Mouse (Mus musculus): ENCODE measurements around the gene Cwh43.
A peak's percentile ranks its signal among the peaks of the same experiment; 100 is the strongest.

The Cwh43 gene

DNA sequence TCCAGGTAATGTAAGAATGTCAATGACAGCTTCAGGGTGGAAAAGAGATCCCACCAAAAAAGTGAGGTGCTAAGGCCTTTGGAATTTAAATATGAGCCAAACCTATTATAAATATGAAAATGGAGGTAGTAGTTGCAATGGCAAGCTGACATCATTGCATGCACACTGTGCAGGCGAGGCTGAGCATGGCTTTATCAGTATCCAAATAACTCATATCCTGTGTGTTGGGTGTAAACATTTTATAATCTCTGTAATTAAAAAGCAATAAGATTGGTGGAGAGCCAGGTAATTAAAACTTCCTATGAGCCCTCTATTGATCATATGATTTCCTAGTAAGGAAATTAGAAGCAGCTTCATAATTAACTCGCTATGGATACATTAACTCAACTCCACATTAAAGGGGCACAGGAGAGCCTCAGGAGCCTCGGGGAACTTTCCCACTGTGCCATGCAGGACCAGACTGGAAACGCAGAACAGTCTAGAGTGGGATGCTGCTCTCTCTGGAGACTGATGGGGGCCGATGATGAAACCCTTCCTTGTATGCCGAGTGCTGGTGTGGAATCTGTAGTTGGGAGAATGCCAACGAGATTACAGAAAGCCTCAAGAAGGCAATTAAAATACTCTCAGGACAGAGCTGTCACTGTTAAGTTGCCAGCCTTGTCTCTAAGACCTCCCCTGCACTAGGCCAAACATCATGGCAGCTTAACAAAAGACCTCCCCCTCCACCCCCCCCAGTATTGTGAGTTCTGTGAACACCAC is 5.9 kb upstream of the Cwh43 start:
- peak; percentile 88 for DNase-seq

DNA sequence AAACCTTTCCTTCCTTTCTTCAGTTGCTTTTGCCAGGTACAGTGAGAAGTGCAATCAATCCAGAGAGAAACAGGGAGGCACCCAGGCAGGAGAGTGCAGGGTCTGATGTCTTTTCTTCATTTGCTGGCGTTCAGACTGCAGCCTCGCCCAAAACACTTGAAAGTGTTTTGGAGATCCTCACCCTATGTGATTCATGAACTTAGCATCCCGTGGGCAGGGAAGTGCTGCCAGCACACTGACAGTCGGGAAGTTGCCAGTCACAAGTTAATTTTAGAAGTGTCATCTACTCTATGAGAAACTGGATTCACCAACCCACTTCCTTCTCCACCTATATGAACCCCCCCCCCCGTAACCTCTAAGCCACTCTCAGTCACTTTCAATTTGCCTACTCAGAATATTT is 4.5 kb upstream of the Cwh43 start:
- peak; percentile 91 for DNase-seq

DNA sequence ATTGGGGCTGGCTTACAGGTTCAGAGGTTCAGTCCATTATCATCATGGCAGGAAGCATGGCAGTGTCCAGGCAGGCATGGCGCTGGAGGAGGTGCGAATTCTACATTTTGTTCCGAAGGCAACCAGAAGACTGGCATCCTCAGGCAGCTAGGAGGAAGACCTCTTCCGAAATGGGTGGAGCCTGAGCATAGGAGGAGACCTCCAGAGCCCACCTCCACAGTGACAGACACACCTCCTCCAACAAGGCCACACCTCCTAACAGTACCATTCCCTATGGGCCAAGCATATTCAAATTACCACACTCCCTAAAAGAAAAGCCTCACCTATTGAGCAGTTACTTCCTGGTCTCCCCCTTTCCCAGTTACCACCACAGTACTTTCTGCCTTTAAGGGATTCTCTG is 3.0 kb upstream of the Cwh43 start:
- DNase-seq, result peak; percentile 69

DNA sequence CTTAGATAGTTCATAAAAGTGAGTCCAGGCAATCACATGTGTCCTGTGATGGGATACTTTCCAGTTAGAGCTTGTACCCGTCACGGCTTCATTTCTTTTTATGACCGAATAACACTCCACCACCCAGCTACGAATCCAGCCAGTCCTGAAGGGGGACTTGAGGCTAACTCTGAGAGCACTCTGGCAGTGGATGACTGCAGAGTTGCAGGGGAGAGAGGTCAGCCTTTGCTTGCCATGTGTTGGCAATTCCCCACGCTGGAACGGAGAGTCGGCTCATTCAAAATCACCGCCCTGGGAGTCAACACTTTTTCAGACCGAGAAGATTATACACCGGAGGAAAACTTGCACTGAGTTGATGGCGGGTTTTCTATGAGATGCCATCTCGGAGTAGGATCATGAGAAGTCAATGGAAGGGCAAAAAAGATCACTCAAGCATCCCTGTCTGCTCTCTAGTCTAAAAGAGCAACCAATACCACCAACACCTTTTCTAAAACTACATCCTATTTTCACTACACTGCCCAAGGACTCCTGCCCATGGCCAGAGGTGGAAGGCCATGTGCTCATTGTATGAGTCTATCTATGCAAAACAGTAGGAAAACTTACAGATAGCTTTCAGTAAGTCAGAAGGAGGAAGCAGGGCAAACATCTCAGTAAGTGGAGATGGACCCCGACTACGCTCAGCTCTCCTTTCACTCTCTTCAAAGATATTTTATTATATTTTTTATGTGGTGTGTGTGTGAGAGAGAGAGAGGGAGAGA is 2.4 kb upstream of the Cwh43 start:
- peak; percentile 58 for DNase-seq

DNA sequence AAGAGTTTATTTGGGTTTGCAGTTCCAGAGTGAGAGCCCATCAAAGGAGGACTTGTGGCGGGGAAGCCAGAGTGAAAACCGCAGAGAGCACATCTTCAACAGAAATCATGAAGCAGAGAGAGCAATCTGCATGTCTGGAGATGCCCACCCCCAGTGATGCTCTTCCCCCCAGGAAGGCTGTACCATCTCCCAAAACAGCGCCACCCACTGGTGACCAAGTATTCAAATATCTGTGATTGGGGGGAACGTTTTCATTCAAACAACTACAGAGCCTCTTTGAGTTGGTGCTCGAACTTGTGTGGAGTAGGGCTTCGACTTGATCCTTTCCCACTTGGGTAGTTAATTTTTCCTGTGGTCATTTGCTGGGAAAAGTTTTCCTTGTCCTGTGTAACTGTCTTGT is 1.1 kb upstream of the Cwh43 start:
- peak; percentile 40 for DNase-seq

DNA sequence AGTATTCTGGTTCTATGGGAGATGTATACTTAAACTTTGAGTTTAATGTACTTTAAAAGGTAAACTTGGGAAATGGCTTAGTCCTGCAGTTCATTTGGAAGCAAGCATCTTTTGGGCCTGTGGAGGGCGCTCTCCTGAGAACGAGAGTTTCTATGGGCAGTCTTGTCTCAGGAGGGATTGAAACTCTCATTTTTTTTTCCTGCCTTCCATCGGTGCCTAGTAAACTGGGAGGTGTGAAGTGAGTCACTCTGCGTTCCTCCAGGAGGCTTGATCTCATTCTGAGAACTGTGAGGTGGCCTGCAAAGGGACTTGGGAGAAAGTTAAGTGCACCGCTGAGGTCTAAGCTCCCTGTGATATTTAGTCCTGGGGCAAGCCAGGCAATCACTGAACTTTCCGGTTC is 986 bp downstream of the Cwh43 start:
- DNase-seq, result peak; percentile 68

DNA sequence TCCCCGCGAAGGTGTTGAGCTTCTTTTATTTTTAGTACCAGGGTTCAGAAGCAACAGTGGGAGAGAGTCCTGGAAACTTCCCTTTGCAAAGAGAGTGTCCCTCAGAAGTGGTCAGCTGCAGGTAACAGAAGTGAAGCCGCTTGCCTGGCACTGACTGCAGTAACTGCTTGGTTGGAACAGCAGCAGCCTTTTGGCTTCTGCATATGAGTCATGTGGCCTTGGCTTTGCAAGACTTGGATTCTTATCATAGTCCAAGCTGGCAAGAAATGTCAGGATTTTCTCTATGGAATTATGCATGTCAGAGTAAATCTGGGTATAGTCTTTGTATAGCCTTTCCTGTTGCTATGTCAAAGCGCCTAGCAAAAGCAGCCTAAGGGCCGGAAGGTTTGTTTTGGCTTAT is 4.1 kb downstream of the Cwh43 start:
- DNase-seq, result peak; percentile 54

DNA sequence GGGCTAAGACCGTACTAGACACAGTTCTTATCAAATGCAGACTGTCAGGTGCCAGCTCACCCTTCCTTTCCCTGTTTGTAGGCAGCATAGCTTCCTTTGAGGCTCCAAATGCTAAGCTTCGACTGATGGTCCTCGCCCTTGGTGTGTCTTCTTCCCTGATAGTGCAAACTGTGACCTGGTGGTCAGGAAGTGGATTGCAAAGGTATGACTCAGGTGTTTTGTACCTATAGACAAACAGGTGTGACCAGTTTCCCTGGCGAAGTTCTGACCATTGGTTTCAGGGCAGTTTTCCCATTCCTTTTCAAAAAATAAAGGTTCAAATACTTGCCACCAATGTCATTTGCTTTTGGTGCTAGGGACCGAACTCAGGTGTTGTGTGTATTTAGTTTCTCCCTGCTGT is 5.9 kb downstream of the Cwh43 start:
- DNase-seq, result peak; percentile 61

DNA sequence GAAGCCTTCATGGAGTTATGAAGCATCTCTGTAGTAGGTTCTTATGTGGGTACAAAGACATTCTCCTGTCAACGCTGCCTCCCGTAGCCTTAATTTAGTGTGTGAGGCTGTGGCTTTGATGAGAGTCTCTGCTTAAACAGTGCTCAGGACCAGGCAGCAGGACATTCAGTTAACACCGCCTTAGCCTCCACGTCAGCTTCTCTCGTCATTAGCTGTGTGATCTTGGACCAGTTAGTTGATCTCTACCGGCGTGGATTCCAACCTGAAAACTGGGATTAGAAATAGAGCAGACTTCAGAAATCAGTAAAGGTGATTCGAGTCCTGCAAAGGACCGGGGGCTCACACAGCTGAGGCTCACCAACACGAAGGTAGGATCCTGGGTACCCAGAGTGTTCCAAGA is 8.3 kb downstream of the Cwh43 start:
- DNase-seq, result peak; percentile 81

DNA sequence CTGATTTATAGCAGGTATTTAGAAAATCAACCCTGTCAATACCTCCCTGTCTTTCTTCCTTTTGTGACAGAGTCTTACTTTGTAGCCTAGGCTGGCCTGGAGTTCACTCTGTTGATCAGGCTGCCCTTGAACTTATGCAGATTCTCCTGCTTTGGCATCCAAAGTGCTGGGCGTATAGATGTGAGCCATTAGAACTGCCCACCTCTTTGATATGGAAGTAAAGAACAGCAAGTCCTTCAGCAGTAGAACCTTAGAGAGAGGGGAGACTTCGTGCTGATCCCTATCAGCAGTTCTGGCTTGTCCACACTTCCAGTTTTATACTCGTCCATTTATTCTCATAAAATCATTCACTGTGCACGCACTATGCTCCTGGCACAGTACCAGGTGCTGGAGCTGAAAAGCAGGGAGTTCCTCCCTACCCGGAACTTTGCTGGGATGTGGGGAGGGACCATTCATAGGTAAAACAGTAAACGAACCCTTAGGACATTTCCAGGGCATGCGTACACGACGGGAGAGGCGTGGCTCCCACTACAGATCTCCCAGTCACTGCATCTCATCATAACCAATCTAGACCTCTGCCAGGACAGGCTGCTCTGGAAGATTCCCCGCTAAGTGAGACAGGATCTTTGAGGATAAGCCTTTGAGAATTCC is 13.3 kb downstream of the Cwh43 start:
- DNase-seq, result peak; percentile 86

DNA sequence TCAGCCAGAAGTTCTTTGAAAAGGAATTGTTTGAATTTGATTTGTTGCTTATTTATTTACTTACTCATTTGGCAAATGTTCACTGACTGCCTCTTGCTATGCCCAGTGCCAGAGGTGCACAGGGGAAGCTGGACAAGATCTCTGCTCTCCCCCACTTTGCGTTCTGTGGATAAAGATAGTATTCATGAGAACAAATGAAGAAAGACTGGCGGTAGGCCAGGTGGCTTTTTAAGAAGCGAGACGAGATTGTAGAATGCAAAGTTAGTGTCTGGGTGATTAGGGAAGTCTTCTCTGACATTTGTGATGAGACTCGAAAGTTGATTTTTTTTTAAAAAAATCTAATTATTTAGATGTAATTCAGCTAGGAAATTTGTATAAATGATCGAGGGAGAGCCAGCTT is 20.9 kb downstream of the Cwh43 start:
- DNase-seq, result peak; percentile 27

DNA sequence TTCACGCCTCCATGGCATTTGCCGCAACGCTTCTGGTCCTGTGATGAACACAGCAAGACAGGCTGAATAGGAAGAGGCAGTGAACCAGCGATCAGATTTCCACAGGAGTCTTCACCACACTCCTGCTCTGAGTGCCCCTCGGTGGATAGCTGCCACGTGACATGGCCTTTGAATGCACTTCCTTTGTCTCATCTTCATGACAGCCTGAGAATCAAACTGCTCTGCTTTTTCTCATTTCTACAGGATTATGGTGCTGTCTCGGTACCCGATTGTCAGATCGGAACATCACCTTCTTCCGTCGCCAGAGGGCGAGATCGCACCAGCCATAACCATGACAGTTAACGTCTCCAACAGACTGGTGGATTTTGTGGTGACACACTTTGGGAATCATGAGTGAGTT is 25.7 kb downstream of the Cwh43 start:
- DNase-seq, result peak; percentile 94

DNA sequence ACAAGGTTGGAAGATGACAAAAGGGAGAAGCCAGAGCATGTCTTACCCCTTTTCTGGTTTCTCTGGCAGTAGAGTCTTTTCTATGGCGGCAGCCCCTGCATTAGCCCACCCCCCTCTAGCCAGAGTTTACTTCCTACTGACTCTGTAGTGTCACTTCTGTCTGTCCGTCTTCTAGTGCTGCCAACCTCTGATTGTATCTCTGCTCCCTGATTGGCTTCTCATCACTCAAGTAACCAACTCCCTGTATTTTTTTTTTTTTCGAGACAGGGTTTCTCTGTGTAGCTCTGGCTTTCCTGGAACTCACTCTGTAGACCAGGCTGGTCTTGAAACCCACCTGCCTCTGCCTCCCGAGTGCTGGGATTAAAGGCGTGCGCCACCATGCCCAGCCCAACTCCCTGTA is 26.9 kb downstream of the Cwh43 start:
- DNase-seq, result no peak

DNA sequence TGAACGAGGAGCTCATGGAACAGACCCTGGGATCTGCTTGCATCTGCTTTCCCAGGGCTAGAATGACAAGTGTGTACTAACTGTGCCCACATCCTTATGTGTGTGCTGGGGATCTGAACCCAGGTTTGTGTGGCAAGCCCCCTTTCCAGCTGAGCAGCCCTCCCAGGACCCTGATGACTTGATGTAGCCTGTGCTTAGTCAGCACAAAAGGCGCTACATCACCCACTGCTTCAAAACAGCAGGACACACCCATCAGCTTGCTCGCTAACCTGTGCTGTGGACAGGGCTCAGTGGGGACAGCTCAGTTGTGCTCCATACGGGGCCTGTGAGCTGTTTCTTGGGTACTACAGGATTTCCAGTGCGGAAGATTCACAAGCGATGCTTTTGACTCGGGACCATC is 28.9 kb downstream of the Cwh43 start:
- no peak for DNase-seq

DNA sequence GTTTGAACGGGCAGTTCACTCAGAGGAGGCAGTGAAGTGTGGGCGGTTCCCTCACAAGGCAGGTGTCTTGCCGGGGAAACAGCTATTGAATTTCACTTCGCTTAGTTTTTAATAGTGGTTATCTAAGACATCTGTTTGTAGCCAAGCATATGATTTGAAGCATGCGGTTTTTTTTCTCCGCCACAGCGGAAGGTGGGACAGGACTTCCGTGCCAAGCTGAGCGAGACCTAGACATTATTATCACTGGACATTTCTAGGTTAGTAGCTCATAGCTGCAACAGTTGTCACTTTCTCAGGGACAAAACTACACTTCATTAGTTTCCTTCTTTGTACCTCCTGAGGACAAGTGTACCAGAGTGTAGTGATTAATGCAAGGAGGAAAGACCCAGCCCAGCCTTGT is 36.3 kb downstream of the Cwh43 start:
- no peak for DNase-seq

DNA sequence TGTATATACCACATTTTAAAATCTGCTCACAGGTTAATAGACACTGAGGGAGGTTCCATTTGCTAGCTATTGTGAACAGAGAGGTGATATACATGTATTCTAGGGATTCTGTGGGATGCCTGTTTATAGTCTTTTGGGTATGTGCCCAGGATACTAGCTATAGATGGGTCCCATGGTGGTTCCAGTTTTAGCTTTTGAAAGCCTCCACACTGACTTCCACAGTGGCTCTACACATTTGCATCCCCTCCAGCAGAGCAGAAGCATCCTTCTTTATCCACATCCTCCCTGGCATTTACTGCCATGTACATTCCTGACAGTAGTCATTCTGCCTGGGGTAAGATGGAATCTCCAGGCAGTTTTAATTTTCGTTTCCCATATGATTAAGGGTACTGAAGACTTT is 44.4 kb downstream of the Cwh43 start:
- DNase-seq, result no peak

DNA sequence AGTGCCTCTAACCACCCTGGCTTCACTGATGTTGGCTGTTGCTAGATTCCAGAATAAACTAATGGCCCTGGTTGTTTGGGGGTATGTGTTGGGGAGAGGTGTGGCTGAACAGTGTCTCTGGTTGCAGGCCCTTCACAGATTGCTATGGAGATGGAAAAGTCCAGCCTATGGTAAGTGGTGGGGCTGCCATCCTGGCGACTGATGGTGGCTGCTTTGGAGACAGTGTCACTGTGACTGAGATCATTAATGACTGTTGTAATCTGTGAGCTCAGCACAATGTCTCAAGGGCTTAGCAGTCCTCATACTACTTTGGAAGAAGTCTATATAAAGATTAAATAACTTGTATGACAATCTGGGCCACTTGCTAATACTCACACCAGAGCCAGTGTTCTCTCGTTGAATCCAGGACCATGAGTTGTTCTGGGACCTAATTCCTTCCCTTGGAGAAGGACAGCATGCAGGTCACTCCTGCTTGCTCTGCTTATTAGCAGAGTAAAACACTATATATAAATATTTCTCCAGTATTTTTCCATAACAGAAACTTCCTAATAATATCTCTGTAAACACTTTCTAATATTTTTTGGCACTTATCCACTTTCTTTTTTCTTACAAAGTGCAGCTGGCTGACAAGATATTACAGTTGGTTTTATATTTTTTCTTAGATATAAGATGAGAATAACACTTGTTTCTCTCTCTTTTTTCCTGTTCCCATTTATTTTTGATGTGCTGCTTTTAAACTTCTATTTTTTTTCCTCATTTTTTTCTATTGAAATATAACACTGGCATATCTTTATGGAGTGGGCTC is 48.8 kb downstream of the Cwh43 start:
- DNase-seq, result no peak

DNA sequence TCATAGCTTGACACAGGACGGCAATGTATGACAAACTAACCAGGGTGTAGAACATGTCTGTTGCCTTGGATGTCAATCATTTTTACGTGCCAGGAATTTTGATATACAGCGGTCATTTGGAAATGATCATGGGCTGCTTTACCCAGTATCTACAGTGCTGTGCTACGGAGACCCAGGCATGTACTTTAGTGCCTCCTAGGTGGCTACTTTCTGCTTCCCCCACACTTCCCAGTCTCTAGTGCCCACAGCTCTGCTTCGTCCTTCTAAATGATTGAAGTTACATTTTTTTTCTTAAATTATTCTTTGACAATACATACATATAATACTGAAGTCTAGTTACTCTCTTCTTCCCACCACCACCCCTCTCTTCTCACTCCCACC is 49.4 kb downstream of the Cwh43 start:
- DNase-seq, result no peak

DNA sequence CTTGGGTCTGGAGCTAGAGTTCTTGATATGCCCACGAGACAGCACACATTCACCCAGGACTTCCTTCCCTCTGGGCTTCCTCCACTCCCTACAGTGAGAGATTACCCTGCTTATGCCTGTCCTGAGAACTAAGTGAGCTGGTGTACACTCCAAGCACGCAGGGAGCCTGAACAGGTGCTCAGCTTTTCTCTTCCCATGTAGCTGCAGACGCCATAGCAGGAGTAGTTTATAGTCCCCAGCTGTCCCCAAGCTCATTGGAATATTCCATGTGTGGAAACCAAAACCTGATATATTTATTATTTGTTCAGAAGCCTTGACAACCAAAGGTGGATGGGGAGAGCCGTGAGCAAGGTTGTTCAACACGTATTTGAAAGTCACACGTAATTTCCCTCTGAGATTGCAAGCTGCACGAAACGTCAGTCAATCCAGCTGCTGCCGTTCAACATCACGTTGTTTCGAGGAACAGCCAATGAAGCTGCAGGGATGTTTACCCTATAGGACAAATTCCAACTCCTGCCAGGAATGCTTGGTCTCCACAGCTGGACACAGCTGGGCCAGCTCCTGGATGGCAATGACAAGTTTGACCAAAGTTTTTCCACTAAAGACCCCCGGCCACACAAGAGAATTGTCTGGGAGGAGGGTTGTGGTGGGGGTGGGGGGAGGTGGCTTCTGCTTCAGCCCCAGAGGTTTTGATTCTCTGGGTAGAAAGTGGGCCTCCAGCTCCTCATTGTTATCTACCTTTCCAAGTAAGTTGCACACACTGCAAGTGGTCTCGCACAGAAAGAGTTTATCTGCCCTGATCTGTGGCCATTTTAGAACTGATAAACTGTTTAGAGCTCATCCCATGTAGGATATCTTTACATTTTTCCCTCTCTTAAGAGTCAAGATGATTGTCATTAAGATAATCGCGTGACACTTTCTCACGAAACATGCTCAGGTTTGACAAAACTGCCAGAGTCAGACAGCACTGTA is 62.9 kb downstream of the Cwh43 start:
- no peak for DNase-seq

DNA sequence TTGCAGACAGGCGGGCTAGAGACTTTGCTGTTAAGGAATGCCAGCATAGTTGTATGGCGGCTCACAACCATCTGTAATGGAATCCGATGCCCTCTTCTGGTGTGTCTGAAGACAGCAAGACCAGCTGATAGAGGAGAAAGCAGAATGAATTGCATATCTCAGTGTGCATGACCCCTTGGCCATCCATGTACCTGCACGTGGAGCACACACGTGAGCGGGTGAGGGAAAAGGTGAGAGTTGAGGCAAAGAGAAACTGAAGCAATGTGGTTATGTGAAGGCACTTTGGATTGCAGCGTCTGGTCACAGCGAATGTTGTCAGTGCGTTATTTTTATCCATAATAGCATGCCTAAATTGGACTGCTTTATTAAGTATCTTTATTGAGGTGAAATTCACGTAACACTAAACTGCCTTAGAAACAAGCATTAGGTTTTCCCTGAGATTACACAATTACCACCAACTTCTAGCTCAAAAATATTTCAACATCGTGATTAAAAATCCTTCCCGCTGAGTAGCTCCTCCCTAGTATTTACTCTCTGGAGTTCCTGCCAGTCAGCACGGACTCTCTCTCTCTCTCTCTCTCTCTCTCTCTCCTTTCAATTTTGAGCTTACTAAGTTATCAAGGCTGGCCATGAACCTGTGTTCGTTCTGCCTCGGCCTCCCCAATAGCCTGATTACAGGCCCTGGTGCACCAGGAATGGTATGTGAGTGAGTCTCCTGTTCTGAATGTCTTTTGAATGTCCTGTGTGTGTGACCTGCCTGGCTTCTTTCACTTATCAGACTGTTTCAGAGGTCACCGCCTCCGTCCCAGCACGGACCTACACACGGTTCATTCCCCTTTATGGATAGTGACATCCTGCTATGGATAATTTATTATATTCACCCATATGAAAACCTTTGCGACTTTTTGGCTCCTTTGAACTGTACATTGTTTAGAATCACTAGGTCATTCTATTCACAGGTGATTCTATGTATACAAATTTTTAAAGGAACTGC is 68.8 kb downstream of the Cwh43 start:
- peak; percentile 51 for DNase-seq

DNA sequence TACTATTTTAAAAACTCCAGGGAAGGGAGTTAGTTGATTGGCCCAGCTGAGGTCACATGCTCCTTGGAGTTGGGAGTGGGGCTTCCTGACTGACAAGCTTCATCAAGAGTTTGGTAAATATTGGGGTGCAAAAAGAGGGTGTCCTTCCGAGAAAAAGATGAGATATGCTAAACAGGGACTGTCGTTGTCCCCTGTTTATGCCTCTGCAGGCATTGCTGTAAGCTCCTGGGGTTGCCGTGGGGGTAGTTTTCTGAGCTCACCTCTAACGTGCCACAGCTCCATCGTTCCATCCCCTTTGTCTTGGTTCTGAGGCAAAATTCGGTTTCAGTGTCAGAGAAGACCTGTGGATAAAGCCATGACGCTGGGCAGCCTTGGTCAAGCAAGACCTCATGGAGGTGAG is 74.8 kb downstream of the Cwh43 start, which contains the start of gene Dcun1d4:
Gene Dcun1d4 (plus strand): TSS at position 301 of the 400 bp plus-strand sequence.
- DNase-seq, result no peak
